Mouse (Mus musculus): ENCODE measurements at regions not wholly inside any gene's neighbourhood (a gene's known extent, or its start where the extent isn't known, plus 50 kb on each side); places are given as distances from the start of the nearest gene placed in this dataset.
"Not testable (repeated sequence)": the region's sequence is repeated elsewhere in the genome, so short reads cannot be mapped to it uniquely, and the experiment has no call there.

DNA sequence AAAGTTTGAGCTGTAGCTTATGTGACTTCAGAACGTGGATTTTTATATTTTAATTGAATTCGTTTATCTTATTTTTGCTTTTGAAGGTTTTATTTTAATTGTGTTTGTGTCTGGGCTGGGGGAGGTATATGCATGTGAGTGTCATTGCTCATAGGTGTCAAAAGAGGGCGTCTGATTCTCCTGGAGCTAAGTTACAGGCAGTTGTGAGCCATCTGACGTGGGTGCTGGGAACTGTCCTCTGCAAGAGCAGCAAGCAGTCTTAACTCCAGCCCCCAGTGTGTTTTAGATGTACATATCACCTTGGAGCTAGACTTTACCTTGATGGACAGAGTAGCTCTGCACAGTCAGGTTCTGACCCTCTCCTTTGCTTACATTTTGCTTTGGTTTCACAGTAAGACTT lies 79.0 kb upstream of the Tcf12 start:
- H3K4me1 ChIP-seq (ENCODE audit: control insufficient read depth, insufficient read depth, low read length), result no peaks in the 10 kb centered on the region
- no peak overlapping the region for H3K9ac ChIP-seq (ENCODE audit: low read depth, low read length)
- H3K4me2 ChIP-seq (ENCODE audit: low read depth, low read length), result no peak overlapping the region
- H3K9me3 ChIP-seq (ENCODE audit: control insufficient read depth, low read length), result no peaks in the 10 kb centered on the region
- H3K27me3 ChIP-seq (replicated peaks; ENCODE audit: control insufficient read depth, insufficient read depth, low read length), result no peaks in the 10 kb centered on the region
- H3K4me3 ChIP-seq (ENCODE audit: low read length), result no peak overlapping the region
- ATAC-seq, result no peak
- H3K36me3 ChIP-seq (ENCODE audit: control insufficient read depth, insufficient read depth, low read length), result no peaks in the 10 kb centered on the region
- H3K27ac ChIP-seq (ENCODE audit: low read length), result no peak overlapping the region
- WGBS, result 79% methylated on average over 4 of the region's 4 CpGs

DNA sequence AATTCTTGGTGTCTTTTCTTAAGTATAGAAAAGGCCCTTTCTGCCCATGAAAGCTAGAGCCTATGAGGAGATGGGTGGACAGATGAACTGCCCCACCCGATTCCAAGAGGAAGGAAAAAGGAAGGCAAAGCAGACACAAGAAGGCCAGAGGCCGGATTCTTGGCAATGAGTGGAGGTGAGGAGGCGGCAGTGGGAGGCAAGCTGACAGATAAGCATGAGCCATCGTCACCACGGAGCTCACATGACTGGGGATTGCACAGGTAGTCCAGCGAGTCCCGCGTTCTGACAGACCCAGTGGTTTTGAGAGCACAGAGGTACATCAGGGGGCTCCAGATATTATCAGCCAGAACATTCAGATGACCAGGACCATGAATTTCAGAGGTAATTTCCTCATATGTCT lies 79.4 kb upstream of the Tcf12 start:
- no peaks in the 10 kb centered on the region for H3K27me3 ChIP-seq (replicated peaks; ENCODE audit: control insufficient read depth, insufficient read depth, low read length)
- no peak overlapping the region for H3K27ac ChIP-seq (ENCODE audit: low read length)
- WGBS, result 90% methylated on average over 8 of the region's 8 CpGs
- H3K4me3 ChIP-seq (ENCODE audit: low read length), result no peak overlapping the region
- H3K9me3 ChIP-seq (ENCODE audit: control insufficient read depth, low read length), result no peaks in the 10 kb centered on the region
- no peak for ATAC-seq
- no peaks in the 10 kb centered on the region for H3K4me1 ChIP-seq (ENCODE audit: control insufficient read depth, insufficient read depth, low read length)
- H3K4me2 ChIP-seq (ENCODE audit: low read depth, low read length), result no peak overlapping the region
- no peak overlapping the region for H3K9ac ChIP-seq (ENCODE audit: low read depth, low read length)
- no peaks in the 10 kb centered on the region for H3K36me3 ChIP-seq (ENCODE audit: control insufficient read depth, insufficient read depth, low read length)

DNA sequence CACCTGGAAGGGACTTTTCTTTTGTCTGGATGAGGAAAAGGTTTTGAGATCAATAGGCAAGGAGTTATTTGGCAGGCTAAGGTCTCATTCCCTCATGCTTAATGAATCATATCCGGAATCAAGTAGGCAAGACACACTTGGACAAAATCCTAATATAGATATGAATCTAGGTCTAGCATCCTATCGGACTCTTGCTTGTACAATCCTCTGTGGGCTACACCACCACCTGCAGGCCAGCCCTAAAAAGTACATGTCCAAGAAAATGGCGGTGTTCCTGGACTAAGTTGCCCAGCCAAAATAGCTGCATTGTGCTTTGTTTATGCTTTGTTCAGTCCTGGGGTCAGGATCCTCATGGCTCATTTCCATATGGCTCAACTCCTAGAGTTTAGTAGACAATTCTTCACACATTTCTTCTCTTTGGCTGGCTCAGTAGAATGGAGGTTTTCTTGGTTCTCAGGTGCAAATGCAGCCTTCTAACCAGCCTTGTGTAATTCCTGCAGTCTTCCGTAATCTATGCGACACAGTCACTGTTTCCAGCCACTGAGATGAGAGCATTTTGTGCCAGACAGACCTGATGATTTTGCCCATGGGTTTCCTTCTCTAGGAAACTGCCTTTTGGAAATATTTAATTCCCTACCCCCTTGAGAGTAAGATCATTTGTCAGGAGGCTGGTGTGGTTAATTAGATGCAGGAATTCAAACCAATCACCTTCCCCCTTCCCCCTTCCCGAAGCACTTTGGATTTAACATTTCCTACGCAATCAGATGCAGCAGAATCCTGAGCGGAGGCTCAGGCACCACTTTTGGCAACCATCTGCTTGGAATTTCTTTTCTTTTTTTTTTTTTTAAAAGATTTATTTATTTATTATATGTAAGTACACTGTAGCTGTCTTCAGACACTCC lies 80.6 kb upstream of the Tcf12 start:
- no peak overlapping the region for H3K4me3 ChIP-seq (ENCODE audit: low read length)
- H3K27ac ChIP-seq (ENCODE audit: low read length), result no peak overlapping the region
- no peaks in the 10 kb centered on the region for H3K27me3 ChIP-seq (replicated peaks; ENCODE audit: control insufficient read depth, insufficient read depth, low read length)
- H3K9me3 ChIP-seq (ENCODE audit: control insufficient read depth, low read length), result no peaks in the 10 kb centered on the region
- no peaks in the 10 kb centered on the region for H3K36me3 ChIP-seq (ENCODE audit: control insufficient read depth, insufficient read depth, low read length)
- no peak for ATAC-seq
- no peak overlapping the region for H3K4me2 ChIP-seq (ENCODE audit: low read depth, low read length)
- H3K9ac ChIP-seq (ENCODE audit: low read depth, low read length), result no peak overlapping the region
- WGBS, result 50% methylated on average over 8 of the region's 8 CpGs
- H3K4me1 ChIP-seq (ENCODE audit: control insufficient read depth, insufficient read depth, low read length), result no peaks in the 10 kb centered on the region

DNA sequence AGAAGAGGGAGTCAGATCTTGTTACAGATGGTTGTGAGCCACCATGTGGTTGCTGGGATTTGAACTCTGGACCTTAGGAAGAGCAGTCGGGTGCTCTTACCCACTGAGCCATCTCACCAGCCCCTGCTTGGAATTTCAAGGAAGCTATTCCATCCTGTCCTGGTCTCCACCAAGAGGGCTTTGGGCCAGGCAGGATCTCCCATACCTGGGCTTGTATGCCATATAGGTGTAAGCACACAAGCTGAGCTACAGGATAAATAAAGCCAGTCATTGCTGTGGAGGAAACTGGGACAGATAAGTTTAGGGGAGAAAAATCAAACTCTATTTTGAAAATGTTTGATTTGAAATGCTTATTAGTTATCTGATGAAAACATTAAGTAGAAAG lies 81.3 kb upstream of the Tcf12 start:
- 70% methylated on average over 1 of the region's 1 CpGs for WGBS
- not testable (repeated sequence) for ATAC-seq

DNA sequence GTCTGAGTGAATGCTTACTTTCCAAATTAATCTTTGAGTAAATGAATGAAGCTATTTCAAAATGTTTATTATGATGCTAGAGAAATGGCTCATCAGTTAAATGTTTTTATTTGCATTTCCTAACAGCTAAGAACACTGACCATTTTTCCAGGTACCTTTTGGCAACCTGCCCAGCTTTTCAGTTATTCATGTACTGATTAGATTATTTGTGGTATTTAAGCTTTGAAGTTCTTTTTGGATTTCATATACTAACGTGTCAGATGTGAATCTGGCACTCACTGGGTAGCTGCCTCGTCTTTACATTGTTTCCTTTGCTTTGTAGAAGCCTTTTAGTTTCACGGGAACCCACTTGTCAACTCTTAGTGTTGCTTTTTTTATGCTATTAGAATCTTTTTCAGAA lies 79.3 kb upstream of the Zfp280d start:
- no peaks in the 10 kb centered on the region for H3K27me3 ChIP-seq (replicated peaks; ENCODE audit: control insufficient read depth, insufficient read depth, low read length)
- WGBS, result 59% methylated on average over 3 of the region's 3 CpGs

More for the DNA sequence above, 81.3 kb upstream of the Tcf12 start:
- H3K27me3 ChIP-seq (replicated peaks; ENCODE audit: control insufficient read depth, insufficient read depth, low read length); H3K9ac ChIP-seq (ENCODE audit: low read depth, low read length); H3K9me3 ChIP-seq (ENCODE audit: control insufficient read depth, low read length); H3K4me2 ChIP-seq (ENCODE audit: low read depth, low read length); H3K27ac ChIP-seq (ENCODE audit: low read length); H3K4me1 ChIP-seq (ENCODE audit: control insufficient read depth, insufficient read depth, low read length); H3K4me3 ChIP-seq (ENCODE audit: low read length); H3K36me3 ChIP-seq (ENCODE audit: control insufficient read depth, insufficient read depth, low read length): not testable (repeated sequence)

DNA sequence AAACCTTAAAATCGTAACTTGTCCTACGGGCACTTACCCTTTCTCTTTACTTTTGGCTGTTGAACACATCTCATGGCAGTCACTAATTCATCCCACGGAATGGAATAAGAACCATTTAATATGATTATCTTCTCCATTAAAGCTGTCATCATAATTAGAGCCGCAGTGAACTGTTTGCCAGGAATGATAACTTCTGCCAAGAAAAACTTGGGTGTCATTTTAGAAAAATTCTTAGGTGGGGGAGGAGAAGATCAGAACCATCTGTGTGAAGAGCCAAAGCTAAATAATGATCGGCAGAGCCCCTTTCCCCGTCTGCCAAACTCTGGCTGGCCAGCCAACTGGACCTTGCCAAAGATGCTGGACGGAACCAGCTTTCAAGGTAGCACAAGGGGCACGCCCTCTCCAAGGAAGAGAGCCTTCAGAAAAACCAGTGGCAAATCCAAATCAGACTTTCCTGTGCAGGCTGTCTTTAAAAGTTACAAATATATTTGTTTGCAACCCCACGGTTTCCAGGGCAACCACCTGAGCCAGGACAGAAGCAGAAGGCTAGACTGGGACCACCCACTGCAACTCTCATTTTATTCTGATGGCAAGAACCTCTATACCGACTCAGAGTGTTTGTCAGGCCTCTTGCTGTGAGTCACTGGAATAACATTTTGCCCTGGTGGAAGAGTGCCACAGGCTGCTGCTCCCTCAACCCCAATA lies 77.9 kb upstream of the Zfp280d start:
- H3K4me3 ChIP-seq (ENCODE audit: low read length), result no peak overlapping the region
- no peaks in the 10 kb centered on the region for H3K27me3 ChIP-seq (replicated peaks; ENCODE audit: control insufficient read depth, insufficient read depth, low read length)
- H3K9me3 ChIP-seq (ENCODE audit: control insufficient read depth, low read length), result no peaks in the 10 kb centered on the region
- H3K36me3 ChIP-seq (ENCODE audit: control insufficient read depth, insufficient read depth, low read length), result no peaks in the 10 kb centered on the region
- no peak for ATAC-seq
- no peak overlapping the region for H3K4me2 ChIP-seq (ENCODE audit: low read depth, low read length)
- no peaks in the 10 kb centered on the region for H3K4me1 ChIP-seq (ENCODE audit: control insufficient read depth, insufficient read depth, low read length)
- H3K27ac ChIP-seq (ENCODE audit: low read length), result no peak overlapping the region
- WGBS, result 70% methylated on average over 10 of the region's 10 CpGs
- no peak overlapping the region for H3K9ac ChIP-seq (ENCODE audit: low read depth, low read length)

More for the DNA sequence above, 79.3 kb upstream of the Zfp280d start:
- H3K27ac ChIP-seq (ENCODE audit: low read length), result no peak overlapping the region
- no peaks in the 10 kb centered on the region for H3K9me3 ChIP-seq (ENCODE audit: control insufficient read depth, low read length)
- H3K4me2 ChIP-seq (ENCODE audit: low read depth, low read length), result no peak overlapping the region
- H3K4me3 ChIP-seq (ENCODE audit: low read length), result no peak overlapping the region
- no peaks in the 10 kb centered on the region for H3K4me1 ChIP-seq (ENCODE audit: control insufficient read depth, insufficient read depth, low read length)
- H3K9ac ChIP-seq (ENCODE audit: low read depth, low read length), result no peak overlapping the region
- no peak for ATAC-seq
- H3K36me3 ChIP-seq (ENCODE audit: control insufficient read depth, insufficient read depth, low read length), result no peaks in the 10 kb centered on the region

DNA sequence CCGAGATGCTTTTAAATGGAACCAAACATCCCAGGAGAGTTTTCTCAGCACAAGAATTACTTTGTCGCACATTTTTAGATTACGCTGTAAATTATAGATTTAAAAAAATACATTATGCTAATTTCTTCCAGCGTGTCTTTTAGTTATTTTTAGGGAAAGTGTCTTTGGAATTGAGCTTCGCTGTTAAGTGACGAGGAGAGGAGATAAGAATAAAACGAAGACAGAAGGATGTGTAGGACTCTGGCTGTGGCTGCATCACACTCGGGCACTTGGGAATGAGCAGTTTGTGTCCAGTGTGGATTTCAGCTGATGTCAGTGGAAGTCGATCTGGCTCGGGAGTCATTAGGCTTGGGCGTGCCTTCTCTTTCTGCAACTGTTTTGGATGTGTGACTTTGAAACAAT lies 77.3 kb upstream of the Zfp280d start:
- H3K36me3 ChIP-seq (ENCODE audit: control insufficient read depth, insufficient read depth, low read length), result no peaks in the 10 kb centered on the region
- ATAC-seq, result no peak
- H3K27ac ChIP-seq (ENCODE audit: low read length), result no peak overlapping the region
- H3K9me3 ChIP-seq (ENCODE audit: control insufficient read depth, low read length), result no peaks in the 10 kb centered on the region
- 83% methylated on average over 11 of the region's 11 CpGs for WGBS
- no peak overlapping the region for H3K4me3 ChIP-seq (ENCODE audit: low read length)
- H3K9ac ChIP-seq (ENCODE audit: low read depth, low read length), result no peak overlapping the region
- H3K27me3 ChIP-seq (replicated peaks; ENCODE audit: control insufficient read depth, insufficient read depth, low read length), result no peaks in the 10 kb centered on the region
- no peak overlapping the region for H3K4me2 ChIP-seq (ENCODE audit: low read depth, low read length)
- no peaks in the 10 kb centered on the region for H3K4me1 ChIP-seq (ENCODE audit: control insufficient read depth, insufficient read depth, low read length)

DNA sequence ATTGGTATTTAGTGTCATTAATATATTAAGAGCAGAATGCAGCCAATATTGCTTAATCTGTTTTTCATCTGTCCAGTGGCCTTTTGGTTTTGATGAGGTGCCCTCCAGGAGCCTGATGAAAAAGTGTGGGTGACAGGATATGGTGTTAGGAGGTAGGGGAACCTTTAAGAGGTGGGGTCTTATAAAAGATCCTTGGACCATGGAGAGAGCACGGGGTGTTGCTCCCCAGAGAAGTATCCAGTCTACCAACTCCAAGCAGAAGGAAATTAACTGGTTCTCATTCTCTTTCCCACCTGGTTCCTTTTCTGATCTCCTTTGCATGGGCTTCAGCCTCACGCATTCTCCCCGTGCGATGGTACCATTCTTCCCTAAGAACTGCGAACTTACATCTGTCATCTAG lies 75.7 kb upstream of the Zfp280d start:
- Histone ChIP-seq H3K27ac (ENCODE audit: low read length) (no peak overlapping the region), H3K36me3 (ENCODE audit: control insufficient read depth, insufficient read depth, low read length) (no peaks in the 10 kb centered on the region), H3K4me3 (ENCODE audit: low read length) (no peak overlapping the region), H3K27me3 (replicated peaks; ENCODE audit: control insufficient read depth, insufficient read depth, low read length) (no peaks in the 10 kb centered on the region), H3K9ac (ENCODE audit: low read depth, low read length) (no peak overlapping the region), H3K4me2 (ENCODE audit: low read depth, low read length) (no peak overlapping the region), H3K9me3 (ENCODE audit: control insufficient read depth, low read length) (no peaks in the 10 kb centered on the region), H3K4me1 (ENCODE audit: control insufficient read depth, insufficient read depth, low read length) (no peaks in the 10 kb centered on the region)
- WGBS, result 97% methylated on average over 5 of the region's 5 CpGs
- no peak for ATAC-seq

- H3K36me3 ChIP-seq (ENCODE audit: control insufficient read depth, insufficient read depth, low read length), result no peaks in the 10 kb centered on the region
- no peaks in the 10 kb centered on the region for H3K27me3 ChIP-seq (replicated peaks; ENCODE audit: control insufficient read depth, insufficient read depth, low read length)
- H3K9ac ChIP-seq (ENCODE audit: low read depth, low read length), result no peak overlapping the region
- H3K4me2 ChIP-seq (ENCODE audit: low read depth, low read length), result no peak overlapping the region
- H3K9me3 ChIP-seq (ENCODE audit: control insufficient read depth, low read length), result no peaks in the 10 kb centered on the region
- no peaks in the 10 kb centered on the region for H3K4me1 ChIP-seq (ENCODE audit: control insufficient read depth, insufficient read depth, low read length)
- no peak overlapping the region for H3K27ac ChIP-seq (ENCODE audit: low read length)
- 93% methylated on average over 2 of the region's 2 CpGs for WGBS
- ATAC-seq, result no peak
- no peak overlapping the region for H3K4me3 ChIP-seq (ENCODE audit: low read length)
These were observed 70.2 kb upstream of the Zfp280d start for GRCm38 (mm10) chr9:72204357-72204905.
